Mouse (Mus musculus): ENCODE measurements around the gene Thsd4. TPM values are rescaled to one million over a fixed set of nuclear protein-coding genes. Genes with fewer than 3 reads are reported as not detected.
"Not testable (repeated sequence)": the region's sequence is repeated elsewhere in the genome, so short reads cannot be mapped to it uniquely, and the experiment has no call there.

The Thsd4 gene
- polyA plus RNA-seq, 1 experiment from 2014 or later: 11.4 TPM

GRCm38 (mm10) chr9:60176311-60176710 is 345.5 kb downstream of the Thsd4 start:
- no peak for ATAC-seq
- Histone ChIP-seq H3K9ac (ENCODE audit: low read depth, low read length) (no peak overlapping the region), H3K4me2 (replicated peaks; ENCODE audit: low read depth) (no peak overlapping the region), H3K27me3 (replicated peaks; ENCODE audit: control insufficient read depth, insufficient read depth, low read length) (no peaks in the 10 kb centered on the region), H3K27ac (ENCODE audit: low read depth, low read length) (no peak overlapping the region), H3K36me3 (ENCODE audit: control insufficient read depth, insufficient read depth) (no peaks in the 10 kb centered on the region), H3K9me3 (ENCODE audit: control insufficient read depth) (no peaks in the 10 kb centered on the region), H3K4me1 (replicated peaks; ENCODE audit: control insufficient read depth, insufficient read depth, low read length) (no peaks in the 10 kb centered on the region), H3K4me3 (ENCODE audit: low read depth, low read length) (no peak overlapping the region)
- WGBS: 89% methylated on average over 3 of the region's 3 CpGs
- TF ChIP-seq CTCF (IDR thresholded peaks at IDR 0.05; ENCODE audit: low read depth): no peak

DNA sequence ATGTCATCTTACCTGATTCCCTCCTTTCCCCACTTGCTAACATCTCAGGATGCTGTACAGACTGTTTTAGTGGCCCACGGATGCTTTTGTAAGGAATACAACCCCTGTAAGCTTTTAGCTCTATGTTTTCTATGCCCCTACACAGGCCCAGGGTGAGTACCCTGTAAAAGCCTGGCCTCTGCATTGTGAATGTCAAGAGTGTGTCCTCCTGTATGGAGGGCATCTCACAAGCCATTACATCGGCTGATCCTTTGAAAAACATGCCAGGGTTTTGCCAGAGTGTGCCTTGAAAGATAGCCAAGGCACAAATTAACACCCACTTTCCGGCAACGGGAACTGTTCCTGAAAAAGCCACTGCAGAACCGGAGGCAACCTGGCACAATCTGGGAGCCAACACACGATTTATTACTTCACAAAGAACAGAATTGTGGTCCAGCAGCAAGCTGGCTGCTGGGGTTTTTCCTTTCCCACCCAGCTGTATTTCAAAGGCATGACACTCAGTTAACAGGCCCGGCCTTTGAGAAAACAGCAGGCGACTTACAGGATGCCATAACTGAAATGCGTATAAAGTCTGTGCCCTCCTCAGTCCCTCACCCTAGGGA is 349.3 kb downstream of the Thsd4 start:
- 68% methylated on average over 8 of the region's 9 CpGs for WGBS

GRCm38 (mm10) chr9:60166990-60167389 is 354.9 kb downstream of the Thsd4 start:
- no peaks in the 10 kb centered on the region for H3K4me1 ChIP-seq (replicated peaks; ENCODE audit: control insufficient read depth, insufficient read depth, low read length)
- ATAC-seq: no peak
- no peak overlapping the region for H3K4me2 ChIP-seq (replicated peaks; ENCODE audit: low read depth)
- no peaks in the 10 kb centered on the region for H3K27me3 ChIP-seq (replicated peaks; ENCODE audit: control insufficient read depth, insufficient read depth, low read length)
- H3K9me3 ChIP-seq (ENCODE audit: control insufficient read depth): no peaks in the 10 kb centered on the region
- no peak overlapping the region for H3K27ac ChIP-seq (ENCODE audit: low read depth, low read length)
- H3K4me3 ChIP-seq (ENCODE audit: low read depth, low read length): no peak overlapping the region
- H3K9ac ChIP-seq (ENCODE audit: low read depth, low read length): no peak overlapping the region
- peak; percentile 63 for TF ChIP-seq CTCF (IDR thresholded peaks at IDR 0.05; ENCODE audit: low read depth)
- H3K36me3 ChIP-seq (ENCODE audit: control insufficient read depth, insufficient read depth): no peaks in the 10 kb centered on the region
- WGBS: 77% methylated on average over 4 of the region's 4 CpGs

More for the DNA sequence above, 349.3 kb downstream of the Thsd4 start:
- not testable (repeated sequence) for H3K4me3 ChIP-seq (ENCODE audit: low read depth, low read length); H3K4me2 ChIP-seq (replicated peaks; ENCODE audit: low read depth); H3K27me3 ChIP-seq (replicated peaks; ENCODE audit: control insufficient read depth, insufficient read depth, low read length); H3K4me1 ChIP-seq (replicated peaks; ENCODE audit: control insufficient read depth, insufficient read depth, low read length); H3K9me3 ChIP-seq (ENCODE audit: control insufficient read depth); H3K9ac ChIP-seq (ENCODE audit: low read depth, low read length); H3K27ac ChIP-seq (ENCODE audit: low read depth, low read length); ATAC-seq; H3K36me3 ChIP-seq (ENCODE audit: control insufficient read depth, insufficient read depth)

DNA sequence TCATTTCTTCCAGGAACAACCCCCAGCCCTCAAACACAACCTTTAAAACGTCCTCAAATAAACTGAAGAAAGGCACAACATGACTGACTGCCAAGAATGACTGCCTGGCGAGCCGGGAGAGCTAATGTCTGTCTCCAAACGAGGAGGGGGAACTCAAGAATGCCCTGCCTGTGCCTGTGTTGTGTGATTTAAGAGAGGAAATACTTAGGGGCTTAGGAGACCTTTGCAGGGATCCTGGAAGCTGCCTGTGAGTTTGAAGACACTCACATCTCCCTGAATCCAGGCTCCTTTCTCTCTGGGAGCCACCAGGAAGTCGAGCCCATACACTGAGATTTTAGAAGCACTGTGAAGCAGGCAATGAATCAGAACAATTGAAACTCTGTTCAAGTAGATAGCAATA is 361.0 kb downstream of the Thsd4 start:
- H3K9me3 ChIP-seq (ENCODE audit: control insufficient read depth): no peaks in the 10 kb centered on the region
- H3K27me3 ChIP-seq (replicated peaks; ENCODE audit: control insufficient read depth, insufficient read depth, low read length): no peaks in the 10 kb centered on the region
- no peaks in the 10 kb centered on the region for H3K4me1 ChIP-seq (replicated peaks; ENCODE audit: control insufficient read depth, insufficient read depth, low read length)
- H3K4me2 ChIP-seq (replicated peaks; ENCODE audit: low read depth): no peak overlapping the region
- no peak overlapping the region for H3K27ac ChIP-seq (ENCODE audit: low read depth, low read length)
- no peak overlapping the region for H3K4me3 ChIP-seq (ENCODE audit: low read depth, low read length)
- H3K9ac ChIP-seq (ENCODE audit: low read depth, low read length): no peak overlapping the region
- ATAC-seq: no peak
- no peaks in the 10 kb centered on the region; the same call in 1 of the 2 replicates for H3K36me3 ChIP-seq (ENCODE audit: control insufficient read depth, insufficient read depth)
- TF ChIP-seq CTCF (IDR thresholded peaks at IDR 0.05; ENCODE audit: low read depth): no peak
- 38% methylated on average over 5 of the region's 5 CpGs for WGBS

- Histone ChIP-seq H3K9ac (ENCODE audit: low read depth, low read length) (no peak overlapping the region), H3K4me1 (replicated peaks; ENCODE audit: control insufficient read depth, insufficient read depth, low read length) (no peaks in the 10 kb centered on the region), H3K4me3 (ENCODE audit: low read depth, low read length) (no peak overlapping the region), H3K4me2 (replicated peaks; ENCODE audit: low read depth) (no peak overlapping the region), H3K27me3 (replicated peaks; ENCODE audit: control insufficient read depth, insufficient read depth, low read length) (no peaks in the 10 kb centered on the region), H3K9me3 (ENCODE audit: control insufficient read depth) (no peaks in the 10 kb centered on the region), H3K36me3 (ENCODE audit: control insufficient read depth, insufficient read depth) (no peaks in the 10 kb centered on the region; the same call in 1 of the 2 replicates), H3K27ac (ENCODE audit: low read depth, low read length) (no peak overlapping the region)
- no peak for ATAC-seq
- 74% methylated on average over 7 of the region's 7 CpGs for WGBS
- TF ChIP-seq CTCF (IDR thresholded peaks at IDR 0.05; ENCODE audit: low read depth): no peak
Observed at GRCm38 (mm10) chr9:60160194-60160593, 361.7 kb downstream of the Thsd4 start.

DNA sequence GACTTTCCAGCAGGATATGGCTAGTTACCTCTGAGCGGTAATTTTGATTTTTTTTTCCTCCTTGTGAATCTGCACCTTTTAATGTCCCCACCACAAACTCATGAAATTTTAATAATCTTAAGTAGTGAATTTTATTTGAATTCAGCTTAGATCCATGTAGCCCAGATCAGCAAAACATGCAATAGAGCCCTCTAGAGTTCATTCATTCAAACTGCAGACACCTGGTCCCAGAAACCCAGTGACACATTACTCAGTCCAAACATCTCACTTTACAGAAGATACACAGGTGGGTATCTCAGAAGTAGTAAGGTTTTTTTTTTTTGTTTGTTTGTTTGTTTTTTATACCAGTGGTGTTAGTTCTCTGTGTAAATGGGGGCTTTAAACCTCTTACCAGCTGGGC is 368.9 kb downstream of the Thsd4 start:
- no peak overlapping the region for H3K4me2 ChIP-seq (replicated peaks; ENCODE audit: low read depth)
- WGBS: 100% methylated on average over 1 of the region's 1 CpGs
- no peaks in the 10 kb centered on the region for H3K27me3 ChIP-seq (replicated peaks; ENCODE audit: control insufficient read depth, insufficient read depth, low read length)
- no peak overlapping the region for H3K4me3 ChIP-seq (ENCODE audit: low read depth, low read length)
- H3K9ac ChIP-seq (ENCODE audit: low read depth, low read length): no peak overlapping the region
- H3K9me3 ChIP-seq (ENCODE audit: control insufficient read depth): no peaks in the 10 kb centered on the region
- peak; percentile 41 for TF ChIP-seq CTCF (IDR thresholded peaks at IDR 0.05; ENCODE audit: low read depth)
- no peak for ATAC-seq
- H3K4me1 ChIP-seq (replicated peaks; ENCODE audit: control insufficient read depth, insufficient read depth, low read length): no peaks in the 10 kb centered on the region
- no peak overlapping the region for H3K27ac ChIP-seq (ENCODE audit: low read depth, low read length)
- H3K36me3 ChIP-seq (ENCODE audit: control insufficient read depth, insufficient read depth): no peaks in the 10 kb centered on the region; the same call in 1 of the 2 replicates
